Mouse (Mus musculus) frontal cortex, postnatal 36 days (tissue): ENCODE measurements around the gene Csrnp3.

Source experiments
- DNase-seq, 2 experiments: peaks; one replicate each; pipeline ENCODE4 v3.0.0; 2022; ENCODE audit warnings: low spot score in 2 of 2

Csrnp3 gene

DNA sequence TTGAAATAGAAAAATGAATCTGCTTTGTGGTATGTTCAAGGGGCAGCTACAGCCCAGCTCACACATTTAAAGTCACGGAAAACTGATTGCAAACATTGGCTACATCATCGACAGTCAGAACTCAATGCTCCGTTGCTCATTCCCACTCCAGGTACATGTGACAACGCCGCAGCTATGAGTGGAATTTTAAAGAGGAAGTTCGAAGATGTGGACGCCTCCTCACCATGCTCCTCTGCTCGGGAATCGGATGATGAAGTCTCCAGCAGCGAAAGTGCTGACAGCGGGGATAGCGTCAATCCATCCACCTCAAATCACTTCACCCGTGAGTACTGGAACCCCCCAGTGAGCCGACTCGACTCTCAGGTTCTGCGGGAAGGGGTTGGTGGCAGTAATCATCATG, 103.2 kb downstream of the Csrnp3 start:
- no peak for DNase-seq

DNA sequence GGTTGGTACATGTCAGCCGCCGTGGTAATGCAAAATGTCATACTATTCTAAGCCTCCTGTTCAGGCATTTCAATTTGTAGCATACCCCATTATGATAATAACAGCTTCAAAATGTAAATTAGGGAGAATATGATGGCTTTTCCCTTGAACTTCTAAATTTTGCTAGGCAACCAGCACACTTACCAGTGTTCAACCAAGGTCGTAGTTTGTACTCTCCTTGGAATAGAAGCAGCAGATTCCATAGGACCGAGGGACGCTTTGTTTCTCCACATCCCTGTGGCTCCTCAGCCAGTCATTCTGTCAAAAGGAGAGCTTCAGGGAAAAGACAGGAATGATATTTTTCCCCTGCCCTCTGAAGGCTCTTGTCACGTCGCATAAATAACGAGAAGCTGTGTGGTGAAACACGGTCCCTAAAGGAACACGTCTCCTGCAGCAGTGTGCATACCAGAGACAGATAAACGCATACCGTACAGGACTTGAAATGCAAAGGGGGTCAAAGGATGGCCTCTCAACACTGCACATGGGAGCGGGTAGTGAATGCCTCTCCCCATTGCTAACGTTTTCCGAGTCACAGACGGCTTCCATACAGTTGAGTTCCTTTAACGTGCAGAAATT, 108.3 kb downstream of the Csrnp3 start:
- DNase-seq: no peak

DNA sequence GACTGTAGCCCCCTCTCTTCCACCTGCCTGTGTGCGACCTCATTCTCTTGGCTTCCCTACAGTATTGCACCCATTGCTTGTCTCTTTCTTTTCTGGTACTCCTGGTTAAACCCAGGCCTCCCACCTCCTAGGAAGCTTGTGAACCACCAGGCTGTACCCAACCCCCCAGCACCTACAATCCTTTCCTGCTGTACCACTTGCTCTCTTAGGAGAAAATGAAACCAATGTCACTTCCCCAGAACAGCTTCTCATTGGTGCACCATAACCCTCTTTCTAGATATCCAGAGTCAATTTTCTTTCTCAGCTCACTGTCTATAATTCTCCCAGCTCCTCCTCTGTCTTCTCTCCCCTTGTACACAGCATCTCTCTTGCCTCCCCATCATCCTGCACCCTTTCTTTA, 110.2 kb downstream of the Csrnp3 start:
- DNase-seq: no peak

DNA sequence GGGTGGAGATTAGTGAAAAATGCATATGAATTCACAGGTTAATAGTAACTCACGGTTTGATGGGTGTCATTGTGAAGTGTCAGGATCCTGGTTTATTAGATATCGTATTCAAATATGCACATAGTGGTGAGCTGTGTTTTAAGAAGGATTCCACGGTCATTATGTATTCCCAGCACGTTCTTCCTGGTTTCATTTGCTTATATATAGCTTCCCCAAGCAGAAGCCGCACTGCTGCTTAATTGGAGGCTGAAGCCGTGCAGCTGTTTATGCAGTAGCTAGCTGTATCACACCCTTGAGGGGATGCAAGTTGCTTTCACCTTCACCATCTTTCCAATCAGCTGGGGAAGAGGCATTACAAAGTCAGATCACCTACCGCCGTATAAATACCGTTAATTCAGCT, 111.2 kb downstream of the Csrnp3 start:
- no peak for DNase-seq

DNA sequence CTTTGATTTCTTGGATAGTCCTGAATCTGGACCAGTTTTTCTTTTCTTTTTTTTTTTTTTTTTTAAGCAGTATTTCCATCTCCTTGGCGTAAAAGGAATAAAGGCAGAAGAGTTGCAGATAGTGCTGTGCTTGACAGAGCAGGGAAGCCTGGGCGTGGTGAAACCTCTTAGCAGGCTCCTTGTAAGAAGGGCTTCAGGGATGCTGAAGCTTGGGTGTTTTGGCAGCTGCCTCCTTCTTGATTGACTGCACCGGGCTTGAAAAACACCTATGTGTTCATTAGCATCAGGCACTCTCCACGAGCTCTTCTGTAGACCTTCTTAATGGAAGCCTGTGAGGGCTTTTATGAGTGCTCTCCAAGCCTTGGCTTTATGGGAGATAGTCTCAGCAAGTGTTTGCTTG, 117.9 kb downstream of the Csrnp3 start:
- DNase-seq: no peak

DNA sequence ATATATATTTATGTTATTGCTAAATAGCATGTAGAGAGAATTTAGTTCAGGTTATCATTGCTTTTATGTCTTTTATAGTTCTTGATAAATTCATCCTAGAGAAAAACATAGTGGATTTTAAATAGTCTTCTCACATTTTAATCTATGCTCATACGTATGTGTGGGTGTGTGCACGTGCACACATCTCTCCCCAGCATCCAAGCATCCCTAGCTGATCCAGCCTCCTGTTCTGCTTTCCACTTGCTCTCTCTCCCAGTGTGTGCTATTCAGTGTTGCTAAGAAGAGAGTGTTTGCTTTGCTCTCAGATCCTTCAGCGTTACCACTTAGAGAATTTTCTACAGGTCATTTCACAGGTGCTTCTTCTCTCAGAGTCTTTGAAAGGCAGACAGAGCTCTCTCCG, 123.2 kb downstream of the Csrnp3 start:
- DNase-seq: peak in 1 of 2 experiments; percentile 50

DNA sequence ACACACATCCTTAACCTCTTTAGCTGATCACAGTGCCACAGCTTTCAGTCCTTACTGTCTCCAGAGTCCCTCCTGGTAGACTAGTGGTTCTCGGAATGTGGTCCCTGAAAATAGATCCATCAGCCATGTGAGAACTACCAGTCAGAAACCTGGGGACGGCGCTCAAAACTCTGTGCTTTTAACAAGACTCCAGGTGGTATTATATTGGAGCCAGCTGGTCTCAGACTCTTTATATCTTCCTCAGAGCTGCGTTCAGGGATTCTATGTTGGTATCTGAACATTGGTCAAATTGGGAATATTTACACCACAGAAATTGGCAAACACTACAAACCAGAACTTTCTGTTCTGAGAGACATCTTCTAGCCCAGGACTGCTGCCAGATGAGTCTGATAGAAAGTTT, 128.3 kb downstream of the Csrnp3 start:
- DNase-seq: no peak

DNA sequence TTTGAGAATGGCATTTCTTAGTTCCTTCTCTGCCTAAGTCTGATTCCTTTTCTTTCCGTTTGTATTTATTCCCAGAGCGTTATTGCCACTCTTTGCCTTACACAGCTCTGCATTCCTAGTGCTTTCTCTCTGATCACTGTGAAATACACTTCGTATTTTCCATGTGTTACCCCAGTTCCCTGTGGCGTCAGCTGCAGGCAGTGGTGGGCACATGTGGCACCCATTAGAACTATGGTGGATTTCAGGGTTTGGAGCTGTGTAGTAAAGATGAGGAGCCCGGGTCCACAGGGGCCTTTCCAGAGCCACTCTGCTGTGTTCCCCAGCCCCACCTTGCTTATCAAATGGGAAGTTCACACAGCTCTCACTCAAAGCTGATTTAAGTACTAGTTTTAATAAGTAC, 129.8 kb downstream of the Csrnp3 start:
- DNase-seq: no peak

DNA sequence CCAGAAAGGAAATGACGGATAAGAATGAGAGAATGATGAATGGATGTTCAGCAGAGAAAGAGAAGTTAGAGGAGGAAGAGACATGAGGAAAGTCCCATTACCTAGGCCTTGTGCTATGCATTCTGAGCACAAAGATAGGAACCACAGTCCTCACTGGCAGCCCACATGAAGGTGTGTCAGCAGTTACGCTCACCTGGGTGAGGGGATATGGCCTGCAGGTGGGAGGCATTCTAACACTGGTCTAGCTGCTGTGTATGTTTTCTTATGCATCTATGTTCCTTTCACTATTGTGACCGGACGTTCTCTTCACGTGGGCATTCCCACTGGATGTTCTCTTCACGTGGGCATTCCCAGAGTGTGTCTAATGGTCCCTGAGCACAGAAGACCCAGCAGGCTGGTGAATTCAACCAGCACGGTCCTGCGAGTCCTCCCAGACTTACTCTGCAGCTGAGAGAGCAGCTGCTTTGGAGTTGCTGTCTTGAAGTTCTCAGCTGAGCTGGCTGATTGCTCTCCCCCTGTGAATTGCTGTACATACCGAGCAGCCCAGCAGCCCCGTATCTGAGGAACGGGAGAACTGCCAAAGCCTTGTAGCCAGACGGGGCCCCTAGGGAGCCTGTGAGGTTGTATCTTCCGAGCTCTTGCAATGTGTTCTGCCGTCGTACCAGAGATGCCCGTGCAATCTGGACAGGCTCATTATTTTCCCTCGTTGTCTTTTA, 133.9 kb downstream of the Csrnp3 start:
- no peak for DNase-seq

DNA sequence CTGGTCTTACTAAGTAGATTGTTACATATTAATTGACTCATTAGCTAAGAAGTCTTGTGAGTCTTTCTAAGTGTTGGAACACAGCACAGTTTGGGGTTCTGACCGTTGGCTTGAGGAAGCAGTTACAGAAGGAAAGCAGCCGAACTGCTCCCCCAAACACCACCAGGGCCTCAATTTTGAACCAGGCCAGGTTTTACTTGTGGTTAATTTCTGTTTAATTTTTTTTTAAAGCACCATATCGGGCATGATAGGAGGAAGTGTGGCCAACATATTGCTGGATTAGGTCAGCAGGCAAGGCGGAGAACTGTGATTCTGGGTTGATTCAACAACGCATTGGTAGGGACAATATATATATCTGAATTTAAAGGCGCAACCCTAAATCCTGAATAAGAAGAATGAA, 135.9 kb downstream of the Csrnp3 start:
- DNase-seq: no peak

DNA sequence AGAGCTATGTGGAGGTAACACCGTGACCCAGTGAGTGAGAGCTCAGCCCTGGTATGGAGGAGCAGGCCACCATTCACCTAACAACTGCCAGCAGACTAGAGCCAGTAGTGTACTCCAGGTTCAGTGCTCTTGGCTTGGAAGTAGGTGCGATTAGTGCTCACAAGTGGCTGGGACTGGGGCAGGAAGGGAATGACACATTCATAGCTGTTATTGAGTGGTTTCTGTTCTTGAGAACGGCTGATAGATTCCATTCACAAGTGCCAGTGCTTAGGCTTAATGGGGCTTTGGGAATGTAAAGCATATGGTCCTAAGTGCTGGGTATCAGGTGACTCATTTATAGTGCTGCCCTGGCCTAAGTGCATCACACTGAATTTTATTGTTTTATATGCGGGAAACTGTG, 136.4 kb downstream of the Csrnp3 start:
- DNase-seq: no peak

DNA sequence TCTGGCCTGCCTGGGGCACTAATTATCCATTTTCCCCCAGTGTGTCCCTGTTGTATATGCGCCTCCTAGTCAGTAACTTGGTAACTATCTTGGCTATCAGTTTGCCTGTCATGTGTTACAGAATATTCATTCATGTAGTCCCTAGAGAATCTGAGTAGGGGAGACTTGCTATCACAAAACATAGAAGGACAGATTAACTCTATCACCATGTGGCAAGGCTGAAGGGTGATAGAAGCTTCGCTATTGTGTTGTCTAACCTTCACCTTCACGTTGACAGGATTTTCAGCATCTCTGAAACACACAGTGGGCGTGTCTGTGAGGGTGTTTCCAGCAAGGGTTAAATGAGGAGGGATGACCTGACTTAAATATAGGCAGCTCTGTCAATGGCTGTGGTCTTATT, 140.1 kb downstream of the Csrnp3 start:
- no peak for DNase-seq

DNA sequence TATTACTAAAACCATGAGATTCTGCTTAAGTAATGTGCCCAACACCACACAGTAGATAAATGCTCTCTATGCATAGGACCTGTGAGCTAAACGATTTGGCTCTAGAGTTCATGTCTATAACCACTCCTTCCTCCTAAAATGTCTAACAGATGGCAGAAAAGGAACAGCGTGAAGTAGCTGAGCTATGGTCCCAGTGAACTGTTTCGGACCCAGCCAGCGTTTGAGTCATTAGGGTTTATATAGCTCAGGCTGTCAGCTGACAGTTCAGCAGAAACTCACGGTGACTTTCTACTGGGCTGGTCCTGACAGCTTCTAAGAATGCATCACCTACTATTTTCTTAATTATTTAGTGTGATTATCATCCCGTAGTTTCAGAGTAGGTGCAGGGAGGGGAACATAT, 141.5 kb downstream of the Csrnp3 start:
- DNase-seq: no peak

DNA sequence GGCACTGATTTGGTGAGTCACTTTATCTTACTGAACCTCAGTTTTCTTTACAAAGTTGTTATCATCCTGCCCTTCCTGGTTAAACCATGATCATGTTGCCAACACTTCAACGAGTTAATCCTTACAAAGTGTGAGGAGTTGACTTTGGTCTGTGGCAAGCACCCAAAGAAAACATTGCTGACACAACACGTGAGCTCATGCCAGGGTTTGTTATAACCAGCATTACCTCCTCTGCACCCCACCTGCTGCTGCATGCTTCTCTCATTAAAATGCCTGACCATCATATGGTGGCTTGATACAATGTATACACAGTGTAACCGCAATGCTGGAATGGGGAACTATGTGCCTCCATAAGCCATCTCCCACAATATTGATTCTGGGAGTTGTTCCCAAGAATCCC, 142.0 kb downstream of the Csrnp3 start:
- no peak for DNase-seq

DNA sequence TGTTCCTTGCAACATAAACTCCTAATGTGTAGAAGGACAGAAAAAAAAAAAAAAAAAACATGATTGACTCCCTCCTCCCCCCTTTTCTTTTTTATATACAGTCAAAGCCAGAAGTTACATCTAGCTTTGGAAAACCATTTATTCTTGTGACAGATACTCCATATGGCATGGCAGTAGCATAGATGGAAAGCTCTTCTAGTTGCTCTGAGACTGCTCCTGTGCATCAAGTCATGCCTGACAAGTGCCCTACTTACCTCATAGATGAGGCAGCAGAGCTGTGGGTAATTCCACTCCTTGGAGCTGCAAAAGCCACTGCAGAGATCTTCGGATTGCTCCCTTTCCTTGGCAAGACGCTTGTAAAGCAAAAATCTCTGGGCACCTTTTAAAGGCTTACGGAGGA, 143.2 kb downstream of the Csrnp3 start:
- no peak for DNase-seq

DNA sequence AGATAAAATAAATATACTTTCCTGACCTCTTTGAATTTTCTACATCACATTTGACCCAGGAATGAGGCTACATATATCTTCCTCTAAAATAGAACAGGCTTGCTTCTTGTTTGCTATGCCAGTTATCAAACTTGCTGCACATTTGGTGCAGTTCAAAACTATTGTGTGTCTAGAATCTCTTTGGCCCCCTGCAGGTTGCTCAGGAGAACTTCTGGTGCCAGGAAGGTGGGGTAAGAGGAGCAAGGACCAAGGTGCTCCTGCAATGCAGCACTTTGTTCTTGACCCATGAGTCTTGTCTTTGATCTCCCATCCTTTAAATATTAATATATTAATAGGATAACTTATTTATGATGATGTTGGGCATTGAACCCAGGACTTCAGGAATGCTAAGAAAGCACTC, 144.5 kb downstream of the Csrnp3 start:
- DNase-seq: no peak

DNA sequence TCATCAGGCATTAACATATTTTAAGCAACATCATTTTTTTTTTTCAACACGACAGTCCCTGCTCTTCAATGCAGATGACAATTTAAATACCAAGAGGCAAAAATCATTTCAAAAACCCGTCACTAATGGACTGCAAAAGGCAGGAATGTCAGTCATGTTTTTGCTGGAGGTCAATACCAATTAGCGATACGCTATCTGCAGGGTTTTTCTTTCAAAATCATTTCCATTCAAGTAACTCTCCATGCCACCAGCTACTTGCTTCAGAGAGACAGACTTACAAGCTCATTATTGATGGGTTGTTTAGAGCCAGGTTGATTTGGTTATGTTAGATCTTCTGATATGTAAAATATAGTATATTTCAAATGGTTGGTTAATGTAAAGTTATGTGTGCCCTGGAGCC, 145.2 kb downstream of the Csrnp3 start:
- no peak for DNase-seq

DNA sequence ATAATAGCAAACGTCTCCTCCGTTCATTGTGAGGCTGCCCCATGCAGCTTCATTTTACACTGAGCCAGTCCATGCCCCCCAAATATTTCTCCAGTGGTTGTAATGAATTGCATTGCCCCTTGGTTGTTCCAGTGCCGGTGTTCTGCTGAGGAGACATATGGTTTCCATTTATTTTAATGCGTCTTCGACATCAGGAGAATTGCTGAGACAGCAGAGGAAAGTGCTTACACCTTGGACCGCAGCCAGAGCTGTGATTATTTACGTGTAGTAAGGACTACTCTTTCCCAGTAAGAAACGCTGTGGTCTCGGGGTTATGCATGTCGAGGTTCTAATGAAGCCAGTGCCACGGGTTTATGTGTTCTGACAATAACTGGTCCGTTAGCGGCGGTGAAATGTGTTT, 147.8 kb downstream of the Csrnp3 start:
- DNase-seq: no peak

DNA sequence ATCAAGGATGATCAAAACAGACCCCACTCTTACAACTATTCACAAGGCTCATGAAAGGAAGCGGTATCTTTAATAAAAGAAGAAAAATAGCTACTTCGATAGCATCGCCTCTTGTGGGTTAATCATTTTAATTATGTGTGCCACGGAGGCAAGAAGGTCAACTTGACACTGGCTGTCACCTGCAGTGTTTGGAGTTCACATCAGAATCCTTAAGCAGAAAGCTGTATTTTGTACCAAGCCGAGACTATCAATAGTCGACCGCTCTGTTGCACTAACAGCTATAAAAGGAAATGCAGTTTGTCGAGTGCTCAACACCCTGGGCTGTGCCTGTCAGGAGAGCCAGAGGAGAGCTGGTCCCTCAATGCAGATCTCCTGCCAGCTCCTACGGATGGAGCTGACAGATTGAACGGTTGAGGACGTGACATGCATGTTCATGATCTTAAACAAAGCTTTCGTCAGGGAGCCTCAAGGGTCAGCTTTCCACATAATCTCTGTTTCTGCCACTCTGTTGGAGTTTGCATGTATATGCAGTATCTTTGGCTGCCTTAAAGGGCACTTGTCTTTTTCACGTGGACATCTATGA, 149.4 kb downstream of the Csrnp3 start:
- DNase-seq: peak in 1 of 2 experiments; percentile 60

DNA sequence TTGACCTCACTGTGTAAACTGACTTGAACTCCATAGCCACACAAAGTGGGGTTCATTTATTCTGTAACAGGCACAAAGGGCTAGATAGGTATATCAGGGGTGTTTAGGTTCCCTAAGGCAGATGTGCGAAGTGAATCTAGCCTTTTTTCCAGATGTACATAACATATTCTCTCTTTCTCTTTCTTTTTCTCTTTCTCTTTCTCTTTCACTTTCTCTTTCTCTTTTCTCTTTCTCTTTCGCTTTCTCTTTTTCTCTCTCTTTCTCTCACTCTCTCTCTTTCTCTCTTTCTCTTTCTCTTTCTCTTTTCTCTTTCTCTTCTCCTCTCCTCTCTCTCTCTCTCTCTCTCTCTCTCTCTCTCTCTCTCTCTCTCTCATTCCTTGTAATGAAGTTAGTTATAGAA, 153.2 kb downstream of the Csrnp3 start:
- no peak for DNase-seq

DNA sequence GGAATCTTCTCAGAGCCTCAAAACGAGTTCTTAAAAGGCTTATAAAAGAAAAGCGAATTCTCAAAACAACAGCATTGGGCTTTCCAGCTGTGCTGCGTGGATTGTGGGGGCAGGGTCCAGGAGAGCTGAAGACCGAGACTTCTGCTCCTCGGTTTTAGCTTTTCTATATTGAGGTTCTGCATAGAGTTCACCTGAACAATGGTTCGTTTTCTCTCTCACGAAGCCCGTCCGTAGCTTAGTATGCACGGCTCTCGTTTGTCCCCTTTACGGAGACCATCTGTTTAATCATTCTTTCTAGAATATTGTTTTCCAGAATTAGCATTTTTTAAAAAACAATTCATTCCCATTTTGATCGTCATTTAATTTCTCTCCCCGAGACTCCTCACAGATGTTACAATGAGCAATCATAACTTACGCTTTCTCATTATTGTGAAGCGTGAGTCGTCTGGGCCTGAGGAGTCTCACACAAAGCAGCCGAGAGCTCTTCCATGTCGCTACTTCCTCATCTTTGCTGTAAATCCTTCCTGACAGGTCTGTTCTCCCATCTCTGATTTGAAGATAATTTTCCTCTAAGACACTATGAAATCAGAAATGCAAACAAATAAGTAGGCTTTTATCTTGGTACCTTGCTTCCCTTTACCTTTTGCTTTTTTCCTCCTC, 163.6 kb downstream of the Csrnp3 start:
- DNase-seq: no peak

DNA sequence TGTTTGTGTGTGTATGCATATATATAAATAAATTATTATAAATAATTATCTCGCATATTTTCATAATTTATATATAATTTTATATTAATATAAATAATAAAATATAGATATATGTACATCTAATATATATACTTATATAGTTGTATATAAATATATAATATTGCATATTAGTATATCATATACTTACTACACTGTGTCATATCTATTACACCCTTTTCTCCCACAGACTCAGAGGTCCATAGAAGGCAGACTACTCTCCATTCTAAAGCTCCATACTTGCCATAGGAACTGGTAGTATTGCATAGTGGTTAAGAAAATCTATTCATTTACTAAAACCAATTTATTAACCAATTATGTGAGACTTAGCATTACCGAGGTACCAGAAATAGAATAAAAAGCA, 164.1 kb downstream of the Csrnp3 start:
- no peak for DNase-seq

DNA sequence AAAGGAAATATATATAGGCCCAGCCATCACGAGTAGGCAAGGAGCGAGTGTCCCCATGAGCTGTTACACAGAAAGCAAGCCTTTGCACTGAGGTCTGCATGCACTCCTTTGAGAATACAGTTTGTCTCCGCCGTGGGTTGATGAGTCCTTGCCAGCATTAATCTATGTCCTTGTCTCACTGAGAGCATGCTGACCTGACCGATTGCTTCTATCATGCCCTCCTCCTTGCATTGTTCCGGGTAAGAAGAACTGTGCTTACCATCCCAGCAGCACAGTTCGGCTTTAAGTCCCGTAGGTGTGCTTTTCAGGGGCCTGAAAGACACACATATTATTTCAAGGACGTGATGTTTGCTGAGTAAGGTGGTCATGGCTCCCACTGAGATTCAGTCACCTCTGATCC, 173.1 kb downstream of the Csrnp3 start:
- no peak for DNase-seq
